ENCODE assay signal across 19 mouse cellular contexts in the genomic region with DNA sequence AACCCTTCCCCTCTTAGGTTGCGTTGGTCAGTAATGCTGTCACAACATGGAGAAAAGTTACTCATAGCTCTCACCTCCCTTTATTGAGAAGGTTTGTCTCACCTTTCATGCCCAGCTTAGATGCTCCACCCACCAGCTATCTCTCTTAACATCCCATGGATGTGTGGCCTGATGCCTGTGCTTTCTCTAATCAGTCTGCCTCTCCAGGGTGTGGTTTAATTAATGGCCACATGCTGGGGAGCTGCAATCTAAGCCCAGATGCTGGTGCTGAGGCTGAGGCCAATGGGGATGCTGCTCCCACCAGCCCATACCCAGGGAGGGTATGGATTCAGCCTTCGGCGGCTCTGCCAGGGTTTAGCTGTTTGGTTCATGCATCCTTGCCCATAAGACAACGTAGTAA.
"Had no signal": no experiment of that assay in that cellular context is flagged by ENCODE, and none has a peak within 500 bp of the region (broad histone marks: within the 10 kb centered on the region; RNA-seq: fewer than 3 reads in every experiment).

No protein-coding gene starts in this region.

- H3K9me3 ChIP-seq: intestine, embryonic 15.5 days; limb, embryonic 13.5 days; midbrain, embryonic 12.5 days; midbrain, embryonic 15.5 days; neural tube, embryonic 12.5 days; neural tube, embryonic 15.5 days; stomach, embryonic 15.5 days had no signal

- H3K36me3 ChIP-seq: intestine, embryonic 15.5 days; limb, embryonic 13.5 days; midbrain, embryonic 12.5 days; midbrain, embryonic 15.5 days; neural tube, embryonic 12.5 days; neural tube, embryonic 15.5 days; stomach, embryonic 15.5 days had no signal

- H3K27me3 ChIP-seq: intestine, embryonic 15.5 days; limb, embryonic 13.5 days; midbrain, embryonic 15.5 days; neural tube, embryonic 15.5 days; stomach, embryonic 15.5 days had no signal

- H3K4me3 ChIP-seq: intestine, embryonic 15.5 days; limb, embryonic 13.5 days; midbrain, embryonic 12.5 days; midbrain, embryonic 15.5 days; neural tube, embryonic 12.5 days; neural tube, embryonic 15.5 days; stomach, embryonic 15.5 days had no signal

- H3K4me2 ChIP-seq: intestine, embryonic 15.5 days; limb, embryonic 13.5 days; lung, embryonic 14.5 days; midbrain, embryonic 12.5 days; midbrain, embryonic 15.5 days; neural tube, embryonic 12.5 days; neural tube, embryonic 15.5 days; stomach, embryonic 15.5 days had no signal

- H3K9ac ChIP-seq: intestine, embryonic 15.5 days; limb, embryonic 13.5 days; lung, embryonic 14.5 days; midbrain, embryonic 12.5 days; midbrain, embryonic 15.5 days; neural tube, embryonic 12.5 days; neural tube, embryonic 15.5 days; stomach, embryonic 15.5 days had no signal

- H3K4me1 ChIP-seq: midbrain, embryonic 15.5 days had no signal

- DNase-seq: kidney, adult 18-20 months; kidney, adult 9 months; kidney, postnatal 14 days; kidney, postnatal 4 days; left cerebral cortex, postnatal 4 days; lung, embryonic 14.5 days; right cerebral cortex, adult 18-20 months; right cerebral cortex, postnatal 25 days; spleen, adult 18-20 months; thymus, postnatal 25 days had no signal

- H3K27ac ChIP-seq: intestine, embryonic 15.5 days; limb, embryonic 13.5 days; macrophage; midbrain, embryonic 12.5 days; midbrain, embryonic 15.5 days; neural tube, embryonic 12.5 days; neural tube, embryonic 15.5 days; stomach, embryonic 15.5 days had no signal

- ATAC-seq: intestine, embryonic 15.5 days; lung, postnatal 0 days; midbrain, embryonic 15.5 days had no signal
